Mouse (Mus musculus) T-cell, adult 2 months (primary cell): ENCODE data around the gene Gm2174.

Experiments
- DNase-seq: peaks from one replicate; pipeline ENCODE4 v3.0.0; 2022; ENCODE audit warnings: low spot score

Gene Gm2174

GRCm38 (mm10) chrX:56447524-56448015 is at the start of gene Gm2174:
Gm2174 (plus strand) TSS chrX:56447965.
- DNase-seq = no peak

GRCm38 (mm10) chrX:56404646-56405045 is 43.1 kb upstream of the Gm2174 start:
- no peak for DNase-seq

- no peak for DNase-seq
These were observed 42.3 kb upstream of the Gm2174 start for GRCm38 (mm10) chrX:56405482-56405881.

- DNase-seq = peak; percentile 1
These were observed 41.6 kb upstream of the Gm2174 start for GRCm38 (mm10) chrX:56406128-56406527.

DNA sequence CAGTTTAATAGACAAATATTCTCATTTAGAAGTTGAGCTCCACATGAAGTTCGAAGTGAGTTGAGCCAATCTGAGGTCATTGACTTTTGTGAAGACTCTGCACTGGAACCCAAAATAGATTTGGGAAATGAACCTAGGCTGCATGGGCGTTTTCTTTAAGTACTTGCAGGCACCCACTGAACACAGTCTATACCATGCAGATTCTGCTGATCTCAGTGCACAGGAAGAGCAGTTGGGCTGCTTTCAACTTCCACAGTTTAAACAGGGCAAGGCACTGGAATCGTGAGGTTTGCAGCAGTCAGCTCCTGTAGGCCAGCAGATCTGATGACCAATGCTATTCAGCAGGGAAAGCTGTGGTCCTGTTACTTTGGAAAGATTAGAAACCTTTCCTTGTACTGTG is 31.5 kb upstream of the Gm2174 start:
- no peak for DNase-seq

DNA sequence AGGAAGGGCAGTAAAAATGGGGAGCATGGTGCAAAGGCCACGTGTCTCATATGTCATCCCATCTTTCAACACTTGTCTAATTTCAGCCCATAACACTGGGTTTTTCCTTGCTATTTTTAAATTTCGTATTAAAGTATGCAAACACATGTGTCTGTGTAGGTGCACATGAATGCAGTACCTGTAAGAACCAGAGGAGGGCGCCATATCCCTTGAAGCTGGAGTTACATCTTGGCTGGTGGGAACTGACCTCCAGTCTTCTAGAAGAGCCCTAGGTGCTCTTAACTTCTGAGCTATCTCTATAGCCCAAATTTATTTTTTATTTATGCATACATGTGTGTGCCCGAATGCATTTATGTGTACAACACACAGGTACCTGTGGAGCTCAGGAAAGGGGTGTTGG is 30.2 kb upstream of the Gm2174 start:
- peak; percentile 1 for DNase-seq

- DNase-seq = no peak
These were observed 17.2 kb upstream of the Gm2174 start for GRCm38 (mm10) chrX:56430601-56431000.

- DNase-seq = no peak
These were observed 11.9 kb upstream of the Gm2174 start for GRCm38 (mm10) chrX:56435758-56436283.

GRCm38 (mm10) chrX:56446487-56447428 is 1.0 kb upstream of the Gm2174 start:
- DNase-seq = no peak

DNA sequence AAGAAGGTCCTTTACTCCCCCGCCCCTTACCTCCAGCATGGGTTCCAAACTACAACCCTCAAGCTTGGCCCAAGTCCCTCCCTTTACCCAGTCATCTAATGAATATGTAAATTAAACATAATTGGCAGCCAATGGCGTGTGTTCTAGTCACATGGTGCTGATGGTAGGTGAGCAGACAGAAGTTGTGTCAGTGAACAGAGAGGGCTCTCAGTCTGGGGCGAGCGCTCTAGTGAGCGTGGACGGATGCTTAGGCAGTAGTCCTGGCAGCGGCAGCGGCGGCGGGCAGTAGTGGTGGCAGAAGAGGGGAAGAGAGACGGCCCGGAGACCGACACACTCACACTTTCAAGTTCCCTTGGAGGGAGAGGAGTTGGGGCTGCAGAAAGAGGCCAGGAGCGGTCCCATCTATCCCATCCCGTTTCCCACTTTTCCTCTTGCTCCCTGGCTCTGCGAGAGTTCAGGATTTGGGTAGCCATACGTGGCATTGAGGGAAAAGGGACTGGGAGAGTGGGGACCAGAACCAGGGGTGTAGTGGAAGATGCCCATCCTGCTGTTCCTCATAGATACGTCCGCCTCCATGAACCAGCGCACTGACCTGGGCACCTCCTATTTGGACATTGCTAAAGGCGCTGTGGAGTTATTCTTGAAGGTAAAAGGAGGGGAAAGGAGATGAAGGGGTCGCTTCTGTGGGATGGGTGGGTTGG is 7.1 kb downstream of the Gm2174 start, which contains the start of gene Ints6l:
Ints6l (plus strand) TSS at position 187 of the 701 bp plus-strand sequence.
- DNase-seq = peak; percentile 78

DNA sequence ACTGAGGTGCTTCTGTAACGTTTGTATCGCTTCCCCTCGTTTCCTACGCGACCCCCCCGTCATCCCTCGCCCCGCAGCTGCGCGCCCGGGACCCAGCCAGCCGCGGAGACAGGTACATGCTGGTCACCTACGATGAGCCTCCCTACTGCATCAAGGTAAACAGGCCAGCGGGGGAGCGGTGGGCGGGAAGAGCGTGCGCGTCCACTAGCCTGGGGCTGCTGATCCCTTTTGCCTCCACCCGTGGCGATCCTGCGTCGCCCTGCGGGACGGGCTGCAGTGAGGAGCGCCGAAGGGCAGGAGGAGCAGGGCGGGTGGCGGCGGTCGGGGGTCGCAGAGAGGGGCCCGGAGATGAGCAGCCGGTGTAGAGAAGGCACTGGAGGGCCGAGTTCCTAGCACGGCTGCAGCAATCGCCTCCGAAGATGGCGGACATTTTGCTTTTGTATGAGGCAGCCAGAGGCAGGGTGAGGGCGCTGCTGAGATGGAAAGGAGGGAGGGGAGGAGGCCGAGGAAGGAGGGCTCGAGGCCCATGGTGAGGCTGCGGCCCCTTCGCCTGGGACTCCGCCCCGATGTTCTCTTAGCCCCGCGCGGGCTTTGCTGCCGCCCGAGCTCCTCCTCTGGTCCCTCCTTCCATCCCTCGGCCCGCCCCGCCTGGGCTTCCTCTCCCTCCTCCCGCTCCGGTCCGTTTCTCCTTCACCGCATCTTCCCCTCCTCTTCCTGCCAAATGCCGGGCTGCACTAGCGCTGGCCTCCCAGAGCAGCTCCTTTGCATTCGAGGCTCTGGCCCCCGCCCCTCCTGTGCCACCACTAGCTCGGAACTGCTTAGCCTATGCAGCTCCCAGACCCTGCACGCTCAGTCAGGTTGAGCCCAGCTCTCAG is 7.8 kb downstream of the Gm2174 start:
- peak; percentile 87 for DNase-seq

GRCm38 (mm10) chrX:56456379-56456778 is 8.6 kb downstream of the Gm2174 start:
- DNase-seq = no peak

GRCm38 (mm10) chrX:56462020-56462933 is 14.5 kb downstream of the Gm2174 start:
- no peak for DNase-seq

GRCm38 (mm10) chrX:56464906-56465305 is 17.1 kb downstream of the Gm2174 start:
- DNase-seq = no peak

- DNase-seq = no peak
These were observed 19.9 kb downstream of the Gm2174 start for GRCm38 (mm10) chrX:56467688-56468087.

- no peak for DNase-seq
These were observed 20.7 kb downstream of the Gm2174 start for GRCm38 (mm10) chrX:56468422-56468821.

- DNase-seq = no peak
These were observed 26.3 kb downstream of the Gm2174 start for GRCm38 (mm10) chrX:56474035-56474434.

- DNase-seq = no peak
These were observed 29.8 kb downstream of the Gm2174 start for GRCm38 (mm10) chrX:56477553-56477952.

DNA sequence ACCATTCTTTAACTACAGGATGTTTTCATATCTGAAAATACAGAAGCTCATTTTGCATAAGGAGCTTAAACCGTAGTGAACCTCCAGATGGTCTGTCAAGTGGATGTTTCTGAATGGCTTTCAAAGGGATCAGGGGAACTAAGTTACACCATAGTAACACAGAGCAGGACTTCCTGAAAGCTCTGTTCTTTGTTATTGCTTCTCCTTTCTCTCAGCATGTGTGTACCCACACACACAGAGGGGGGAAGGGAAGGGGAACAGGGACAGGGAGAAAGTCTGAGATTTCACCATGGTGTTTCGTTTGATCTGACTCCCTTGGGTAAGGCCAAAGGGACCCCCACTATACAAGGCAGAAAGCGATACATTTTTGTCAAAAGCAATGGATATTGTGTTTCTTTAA is 34.1 kb downstream of the Gm2174 start:
- no peak for DNase-seq

DNA sequence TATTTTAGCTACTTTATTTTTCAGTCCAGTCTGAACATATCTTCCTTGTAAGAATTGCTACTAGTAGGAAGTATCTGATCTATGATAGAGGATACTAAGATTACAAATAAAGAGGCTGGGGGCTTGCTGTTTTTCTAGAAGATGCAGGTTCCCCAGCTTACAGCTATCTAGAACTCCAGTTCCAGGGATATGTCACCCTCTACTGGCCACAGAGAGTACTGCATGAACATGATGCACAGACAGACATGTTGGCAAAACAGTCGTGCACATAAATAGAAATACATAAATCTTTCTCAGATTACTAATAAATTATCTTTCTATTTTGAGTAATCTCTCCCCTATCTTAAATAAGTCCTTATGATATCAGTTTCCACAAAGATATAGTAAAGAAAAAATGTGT is 42.0 kb downstream of the Gm2174 start:
- DNase-seq = peak; percentile 44

DNA sequence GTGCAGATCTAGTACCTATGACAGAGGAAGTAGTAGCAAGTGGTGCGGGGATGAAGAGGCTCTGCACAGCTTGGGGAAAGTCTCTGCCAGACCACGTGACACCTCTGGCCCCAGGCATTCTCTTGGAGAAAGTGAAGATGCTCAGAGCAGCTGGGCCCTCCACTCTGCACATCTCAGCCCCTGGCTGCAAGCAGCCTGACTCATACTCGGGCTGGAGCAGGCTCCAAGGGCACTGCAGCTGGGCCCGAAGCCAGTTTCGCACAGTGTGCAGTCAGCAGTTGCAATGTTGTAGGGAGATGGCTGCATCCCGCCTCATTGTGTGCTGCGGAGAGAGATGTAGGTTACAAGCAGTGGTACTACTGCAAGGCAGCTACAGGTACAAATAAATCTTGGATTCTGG is 49.5 kb downstream of the Gm2174 start:
- DNase-seq = no peak
